Mouse (Mus musculus): ENCODE data around the gene Tmprss6.
A peak's percentile ranks its signal among the peaks of the same experiment; 100 is the strongest.

Tmprss6 gene

DNA sequence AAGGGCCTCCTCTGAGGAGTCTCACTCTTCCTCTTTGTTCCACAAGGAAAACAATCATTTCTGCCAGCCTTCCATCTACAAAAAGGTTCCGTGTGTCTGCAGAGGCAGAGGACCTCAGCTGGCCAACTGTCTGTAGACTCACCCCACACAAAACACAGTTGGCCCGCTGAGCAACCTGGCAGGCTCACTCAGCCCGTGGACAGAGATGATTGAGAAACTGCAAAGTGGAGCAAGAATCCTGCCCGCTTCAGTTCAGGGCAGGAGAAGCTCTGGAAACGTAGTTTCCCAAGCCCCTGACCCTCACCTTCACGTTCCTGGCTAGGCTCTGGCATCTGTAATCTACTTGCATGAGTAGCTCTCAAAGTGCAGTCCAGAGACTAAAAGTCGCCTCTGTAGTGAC, 21.3 kb downstream of the Tmprss6 start:
- no peak for DNase-seq (ENCODE audit: low spot score)

- no peak for DNase-seq (ENCODE audit: low spot score)
Observed at GRCm38 (mm10) chr15:78443857-78444256, 24.6 kb downstream of the Tmprss6 start.

- no peak for DNase-seq (ENCODE audit: low spot score)
Observed at GRCm38 (mm10) chr15:78442231-78442630, 26.2 kb downstream of the Tmprss6 start.

GRCm38 (mm10) chr15:78438973-78439372, 29.5 kb downstream of the Tmprss6 start:
- no peak for DNase-seq (ENCODE audit: low spot score)

DNA sequence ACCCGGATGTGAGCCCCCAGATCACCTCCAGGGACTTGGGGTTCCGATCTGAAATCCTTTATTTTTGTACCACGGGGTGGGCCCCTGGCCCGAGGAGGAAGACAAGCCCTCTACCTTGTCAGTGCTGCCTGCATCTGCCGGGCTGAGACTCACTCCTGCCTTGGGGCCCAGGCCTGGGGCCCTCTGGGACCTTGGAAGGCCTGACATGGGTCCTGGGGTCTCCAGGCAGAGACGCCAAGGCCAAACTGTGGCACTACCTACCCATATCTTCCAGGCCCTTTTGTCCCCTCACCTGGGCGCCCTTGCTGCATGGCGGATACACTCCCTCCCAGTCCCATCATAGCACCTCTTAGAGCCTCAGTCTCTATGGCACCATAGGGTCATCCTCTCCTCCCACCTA, 29.9 kb downstream of the Tmprss6 start:
- no peak for DNase-seq (ENCODE audit: low spot score)

GRCm38 (mm10) chr15:78438018-78438394, 30.4 kb downstream of the Tmprss6 start:
- DNase-seq (ENCODE audit: low spot score), result no peak

- DNase-seq (ENCODE audit: low spot score), result no peak
Observed at GRCm38 (mm10) chr15:78437237-78438017, 31.0 kb downstream of the Tmprss6 start.

DNA sequence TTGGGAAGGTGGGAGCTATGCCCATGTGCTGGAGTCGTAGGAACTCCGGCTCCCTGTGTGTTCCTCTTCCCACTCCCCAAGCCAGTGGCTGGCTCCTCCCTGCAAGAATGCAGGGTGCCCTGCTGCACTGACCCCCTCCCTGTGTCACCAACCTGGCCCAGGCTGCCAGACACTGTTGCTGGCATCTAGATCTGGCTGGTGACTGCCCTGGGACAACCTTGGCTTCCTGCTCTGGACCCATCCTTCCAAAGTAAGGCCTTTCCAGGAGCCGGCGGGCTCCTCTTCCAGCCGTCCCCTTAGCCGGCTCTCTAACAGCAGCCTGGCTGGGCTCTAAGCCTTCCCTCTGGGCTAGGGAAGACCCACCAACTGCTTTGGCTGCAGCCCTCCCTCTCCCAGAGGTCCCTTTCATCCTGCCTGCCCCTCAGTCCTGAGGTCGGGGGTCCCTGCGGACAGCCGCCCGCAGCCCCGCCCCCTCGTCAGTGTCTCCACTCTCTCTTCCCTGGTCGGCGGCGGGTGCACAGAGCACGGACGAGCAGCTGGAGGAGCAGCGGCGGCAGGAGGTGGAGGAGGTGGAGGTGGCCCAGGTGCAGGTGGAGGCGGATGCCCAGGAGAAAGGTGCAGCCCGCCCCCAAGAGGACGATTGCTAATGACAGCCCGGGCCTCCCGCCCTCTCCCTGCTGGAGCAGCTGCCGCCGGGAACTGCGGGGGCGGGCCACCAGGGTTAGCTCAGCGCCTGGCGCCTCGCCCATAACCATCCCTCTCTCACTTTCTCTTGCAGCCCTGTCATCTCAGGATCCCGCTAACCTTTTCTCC, 31.8 kb downstream of the Tmprss6 start:
- DNase-seq (ENCODE audit: low spot score), result peak; percentile 93

DNA sequence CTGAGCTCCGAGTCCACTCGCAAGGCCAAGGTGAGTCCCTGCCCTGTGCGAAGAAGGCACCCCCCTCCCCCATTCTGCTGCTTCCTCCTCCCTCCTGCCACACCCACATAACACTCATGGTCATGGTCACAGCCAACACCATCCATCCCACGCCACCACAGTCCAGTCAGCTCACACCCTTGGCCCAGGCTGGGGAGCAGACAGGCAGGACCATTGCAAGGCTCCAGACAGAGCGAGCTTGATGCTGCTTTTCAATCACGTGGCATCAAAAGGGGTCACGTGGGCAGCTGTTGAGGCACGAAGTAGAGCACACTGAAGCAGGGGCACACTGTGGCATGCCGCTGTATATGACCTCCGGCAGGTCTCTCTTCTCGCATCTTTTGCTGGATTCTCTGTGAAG, 32.8 kb downstream of the Tmprss6 start:
- no peak for DNase-seq (ENCODE audit: low spot score)

GRCm38 (mm10) chr15:78434896-78435520, 33.4 kb downstream of the Tmprss6 start:
- DNase-seq (ENCODE audit: low spot score), result no peak

GRCm38 (mm10) chr15:78431541-78432121, 36.8 kb downstream of the Tmprss6 start:
- no peak for DNase-seq (ENCODE audit: low spot score)

DNA sequence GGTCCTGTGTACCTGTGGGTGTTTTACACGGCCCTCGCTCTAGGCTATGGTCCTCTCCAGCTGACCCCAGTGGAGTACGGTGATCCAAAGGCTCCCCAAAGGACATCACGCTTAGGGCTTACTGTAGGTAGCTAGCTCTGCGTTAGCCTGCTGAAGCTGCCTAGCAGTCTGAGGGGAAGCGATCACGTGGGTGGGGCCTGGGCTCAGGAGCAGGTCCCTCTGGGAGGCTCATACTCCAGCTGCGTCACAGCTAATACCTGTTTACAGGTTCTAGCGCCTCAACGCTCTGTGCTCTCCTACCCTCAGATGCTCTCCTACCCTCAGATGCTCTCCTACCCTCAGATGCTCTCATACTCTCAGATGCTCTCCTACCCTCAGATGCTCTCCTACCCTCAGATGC, 37.6 kb downstream of the Tmprss6 start:
- no peak for DNase-seq (ENCODE audit: low spot score)

DNA sequence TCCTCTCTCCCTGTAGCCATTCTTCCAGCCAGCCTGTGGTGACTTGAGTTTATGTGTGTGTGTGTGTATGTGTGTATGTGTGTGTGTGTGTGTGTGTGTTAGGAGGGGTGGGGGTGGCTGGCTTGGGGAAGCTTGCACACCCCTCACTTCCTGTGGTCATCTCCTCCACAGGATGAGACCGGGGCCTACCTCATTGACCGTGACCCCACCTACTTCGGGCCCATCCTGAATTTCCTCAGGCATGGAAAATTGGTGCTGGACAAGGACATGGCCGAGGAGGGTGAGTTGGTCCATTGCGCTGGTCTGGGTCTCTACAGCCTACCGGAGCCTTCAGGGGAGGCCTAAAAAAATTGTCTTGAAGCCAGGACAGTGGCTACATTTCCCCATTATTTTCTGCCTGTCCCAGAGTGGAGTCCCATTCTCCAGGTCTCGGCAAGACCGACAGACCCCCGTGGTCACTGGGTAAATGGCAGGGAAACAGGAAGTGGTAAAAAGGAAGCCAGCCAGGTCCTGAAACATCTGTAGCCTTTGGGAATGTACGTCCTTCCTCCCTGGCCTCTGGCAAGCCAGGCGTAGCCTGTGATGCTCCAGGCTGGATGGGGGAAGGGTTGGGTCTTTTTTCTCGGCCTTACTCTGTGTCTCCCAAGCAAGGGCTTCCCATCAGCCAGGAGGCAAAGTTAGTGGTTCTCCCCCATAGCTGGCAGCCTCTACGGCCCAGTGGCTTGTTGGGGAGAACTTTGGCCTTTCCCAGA, 38.4 kb downstream of the Tmprss6 start:
- DNase-seq (ENCODE audit: low spot score), result no peak

GRCm38 (mm10) chr15:78429139-78429459, 39.3 kb downstream of the Tmprss6 start:
- DNase-seq (ENCODE audit: low spot score), result no peak

DNA sequence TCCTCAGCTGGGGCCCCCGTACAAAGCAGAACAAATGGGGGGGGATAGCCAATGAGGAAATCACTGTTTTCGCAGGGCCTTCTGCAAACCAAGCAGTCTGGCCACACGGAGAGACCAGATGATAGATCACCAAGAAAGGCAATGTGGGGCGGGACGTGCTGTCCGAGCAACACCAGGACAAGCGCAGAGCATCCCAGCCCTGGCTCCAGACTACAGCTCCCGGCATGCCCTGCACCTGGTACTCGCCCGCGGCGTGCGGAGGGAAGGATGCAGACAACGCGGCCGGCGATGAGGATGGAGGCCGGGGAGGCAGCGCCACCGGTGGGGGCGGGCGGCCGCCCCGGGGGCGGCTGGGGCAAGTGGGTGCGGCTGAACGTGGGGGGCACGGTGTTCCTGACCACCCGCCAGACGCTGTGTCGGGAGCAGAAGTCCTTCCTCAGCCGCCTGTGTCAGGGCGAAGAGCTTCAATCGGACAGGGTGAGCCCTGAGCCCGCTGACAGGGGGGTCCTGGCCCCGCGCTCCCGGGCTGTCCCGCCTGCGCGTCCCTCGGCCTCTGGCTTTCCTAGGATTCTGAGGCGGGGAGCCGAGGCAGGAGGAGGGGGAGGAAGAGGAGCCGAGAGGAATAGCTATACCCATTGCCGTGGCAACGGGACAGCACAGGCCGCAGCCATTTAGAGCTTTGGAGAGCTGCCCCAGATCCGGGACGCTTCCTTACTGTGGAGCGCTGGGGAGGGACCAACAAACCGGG, 39.9 kb downstream of the Tmprss6 start, which contains the start of gene Kctd17:
Gene Kctd17, plus strand, starts transcription at position 174 of the 748 bp plus-strand sequence.
- peak; percentile 75 for DNase-seq (ENCODE audit: low spot score)

DNA sequence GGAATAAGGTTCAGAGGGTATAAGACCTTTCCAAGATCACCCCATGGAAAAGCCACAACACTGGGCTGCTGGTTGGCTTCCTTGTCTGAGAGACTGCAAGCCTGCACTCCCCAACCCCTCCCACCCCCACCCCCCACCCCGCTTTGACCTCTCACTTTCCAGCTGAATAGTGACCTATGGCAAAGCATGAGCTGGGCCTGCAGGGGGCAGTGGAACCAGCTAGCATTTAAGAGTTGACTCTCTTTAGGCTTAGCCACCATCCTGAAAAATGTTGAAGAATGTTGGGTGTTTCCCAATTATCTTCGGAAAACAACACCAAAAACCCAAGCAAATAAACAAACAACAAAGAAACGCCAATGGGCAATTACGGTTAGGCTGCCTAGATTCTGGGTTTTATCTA, 43.2 kb downstream of the Tmprss6 start:
- no peak for DNase-seq (ENCODE audit: low spot score)

DNA sequence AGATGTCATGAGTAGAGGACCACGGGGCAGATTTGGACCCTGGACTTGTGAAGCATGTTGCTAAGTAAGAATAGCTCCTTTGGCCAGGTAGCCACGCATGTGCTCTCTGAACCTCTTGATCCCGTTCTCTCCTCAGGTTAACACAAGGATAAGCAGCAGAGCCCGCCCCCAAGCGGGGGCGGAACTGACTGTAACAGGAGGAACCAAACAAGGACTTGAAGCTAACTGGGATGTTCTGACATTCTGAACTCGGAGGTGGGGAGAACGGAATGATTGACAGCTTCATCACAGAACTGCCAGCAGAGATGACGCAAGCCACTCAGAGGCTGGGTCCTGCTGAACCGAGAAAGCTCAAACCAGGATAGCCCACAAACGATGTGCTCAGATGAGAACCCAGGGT, 43.9 kb downstream of the Tmprss6 start:
- DNase-seq (ENCODE audit: low spot score), result no peak

- DNase-seq (ENCODE audit: low spot score), result no peak
Observed at GRCm38 (mm10) chr15:78422046-78422956, 46.1 kb downstream of the Tmprss6 start.

DNA sequence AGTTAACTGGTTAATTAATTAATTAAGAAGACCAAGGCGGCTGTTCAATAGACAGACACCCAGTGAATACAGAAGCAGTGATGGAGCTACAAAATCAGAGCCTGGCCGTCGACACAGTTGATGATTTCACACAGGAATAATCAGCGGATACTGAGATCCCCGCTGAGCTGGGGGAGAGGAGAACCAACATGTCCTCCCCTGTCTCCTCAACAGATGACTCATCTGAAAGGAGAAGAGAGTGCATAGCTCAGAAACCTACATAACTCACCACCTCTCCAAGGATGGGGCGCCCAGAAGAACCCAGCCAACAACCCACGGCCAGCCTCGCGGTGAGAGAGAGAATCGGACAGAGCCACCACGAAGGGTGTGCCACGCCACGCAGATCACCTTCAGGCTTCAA, 48.0 kb downstream of the Tmprss6 start:
- DNase-seq (ENCODE audit: low spot score), result no peak

GRCm38 (mm10) chr15:78416937-78417336, 51.5 kb downstream of the Tmprss6 start:
- DNase-seq (ENCODE audit: low spot score), result no peak

Data from left cerebral cortex, adult 11 months (tissue).